Mouse (Mus musculus): ENCODE measurements around the gene Zscan29. TPM values are rescaled to one million over a fixed set of nuclear protein-coding genes. Genes with fewer than 3 reads are reported as not detected.
"Not testable (repeated sequence)": the region's sequence is repeated elsewhere in the genome, so short reads cannot be mapped to it uniquely, and the experiment has no call there.

Zscan29 gene
- polyA plus RNA-seq, 1 experiment, result 6.6 TPM

DNA sequence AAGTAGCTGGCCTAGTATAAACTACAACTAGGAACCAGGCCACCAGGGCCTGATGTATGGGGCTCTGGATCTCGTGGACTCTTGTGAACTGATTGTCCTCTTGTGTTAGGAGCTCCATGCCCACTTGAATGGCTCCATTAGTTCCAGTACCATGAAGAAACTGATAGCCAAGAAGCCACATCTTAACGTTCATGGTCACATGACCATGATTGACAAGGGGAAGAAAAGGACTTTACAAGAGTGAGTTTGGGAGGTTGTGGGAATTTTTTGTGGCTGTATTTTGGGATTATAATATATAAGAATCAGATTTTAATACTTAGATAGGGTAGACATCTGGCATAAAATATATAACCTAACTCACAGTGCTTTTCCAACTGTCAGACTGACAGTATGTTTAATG is 28.5 kb downstream of the Zscan29 start:
- Histone ChIP-seq H3K4me1 (ENCODE audit: control insufficient read depth, insufficient read depth, insufficient read length, low read length) (peaks cover 8% of the 10 kb centered on the region), H3K27ac (replicated peaks; ENCODE audit: low read depth, low read length) (no peak overlapping the region), H3K4me3 (ENCODE audit: insufficient read depth, low read depth, low read length) (no peak overlapping the region)

DNA sequence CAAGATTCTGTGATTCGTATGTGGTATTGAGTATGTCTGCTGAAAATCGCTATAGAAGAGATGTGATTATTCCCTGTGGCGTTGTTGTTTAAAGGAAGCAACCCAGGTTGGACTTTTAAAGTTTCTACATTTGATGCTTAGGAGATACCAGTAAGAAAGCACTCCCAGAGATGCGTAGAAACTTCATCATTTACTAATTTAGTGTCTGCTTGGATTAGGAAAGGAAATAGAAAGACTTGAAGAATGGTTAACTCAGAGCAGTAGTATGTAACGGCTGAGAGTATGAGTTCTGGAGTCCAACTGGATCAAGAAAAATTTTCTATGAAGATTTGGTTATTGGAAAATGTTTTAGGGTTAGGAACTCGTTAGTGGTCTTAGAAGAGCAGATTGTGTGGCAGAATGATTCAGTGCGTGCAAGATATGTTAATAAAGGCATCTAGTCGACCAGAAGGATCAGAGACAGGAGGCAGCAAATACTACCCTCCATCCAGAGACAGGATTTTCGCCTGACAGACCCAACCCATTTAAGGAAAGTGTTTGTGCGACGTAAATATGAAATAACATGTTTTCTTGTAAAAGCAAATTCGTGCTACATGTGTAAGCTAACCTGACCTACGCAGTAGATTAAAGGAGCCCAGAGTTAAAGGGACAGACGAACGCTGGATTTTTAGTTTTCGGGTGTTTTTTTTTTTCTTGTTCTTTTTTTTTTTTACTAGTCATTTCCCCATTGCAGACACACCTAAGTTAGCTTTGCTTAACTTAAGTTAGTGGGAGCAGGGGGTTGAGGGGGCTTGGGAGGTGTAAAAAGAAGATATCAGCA is 29.5 kb downstream of the Zscan29 start:
- H3K27ac ChIP-seq (replicated peaks; ENCODE audit: low read depth, low read length), result no peak overlapping the region
- H3K4me3 ChIP-seq (ENCODE audit: insufficient read depth, low read depth, low read length), result no peak overlapping the region
- H3K4me1 ChIP-seq (ENCODE audit: control insufficient read depth, insufficient read depth, insufficient read length, low read length), result peaks cover 8% of the 10 kb centered on the region

DNA sequence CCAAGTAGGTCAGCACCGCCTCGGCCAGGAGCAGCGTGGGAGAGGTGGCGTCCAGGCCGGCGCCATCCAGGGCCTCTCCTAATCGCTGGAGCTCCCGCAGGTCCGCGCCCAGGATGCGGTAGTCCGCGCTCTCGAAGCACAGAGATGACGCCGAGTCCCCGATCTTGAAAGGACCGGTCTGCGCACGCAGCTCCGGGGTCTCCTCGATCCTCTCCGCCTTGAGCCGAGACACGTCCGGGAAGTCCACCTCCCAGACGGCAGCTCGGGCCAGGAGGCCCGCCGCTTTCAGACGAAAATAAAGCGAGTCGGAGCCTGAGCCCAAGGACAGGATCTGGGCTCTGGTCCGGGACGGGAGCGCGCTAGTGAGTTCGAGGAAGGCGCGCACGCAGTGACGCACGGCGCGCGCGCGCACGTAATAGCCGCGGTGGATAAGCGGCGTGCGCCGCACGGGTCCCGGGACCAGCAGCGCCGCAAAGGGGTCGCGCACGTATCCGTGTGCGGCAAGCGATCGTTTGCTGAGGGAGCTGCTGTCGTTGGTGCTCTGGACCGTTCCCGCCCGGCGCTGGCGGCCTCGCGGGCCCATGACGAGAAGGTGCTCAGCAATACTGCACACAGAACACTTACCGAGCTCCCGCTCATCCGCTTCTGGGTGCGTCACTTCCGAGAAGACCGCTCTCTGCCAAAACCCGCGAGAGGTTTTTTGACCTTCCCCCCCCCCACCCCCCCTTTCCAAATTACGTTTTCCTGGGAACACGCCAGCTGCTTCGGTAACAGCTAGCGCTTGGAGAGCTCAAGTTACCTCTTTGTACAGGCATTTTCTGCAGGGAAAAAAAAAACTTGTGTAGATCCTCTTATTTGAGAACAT is 30.7 kb downstream of the Zscan29 start, which contains the start of the genes Adal and Lcmt2:
Gene Adal, plus strand, starts transcription at position 411 of the 865 bp plus-strand sequence.
Gene Lcmt2, minus strand, starts transcription at position 636 of the 865 bp plus-strand sequence.
- peak within 1 kb of the TSS; percentile 97 for H3K4me3 ChIP-seq (ENCODE audit: insufficient read depth, low read depth, low read length)
- peak within 1 kb of the TSS; percentile 95 for H3K27ac ChIP-seq (replicated peaks; ENCODE audit: low read depth, low read length)
- H3K4me1 ChIP-seq (ENCODE audit: control insufficient read depth, insufficient read depth, insufficient read length, low read length), result peaks cover 8% of the 10 kb centered on the region

DNA sequence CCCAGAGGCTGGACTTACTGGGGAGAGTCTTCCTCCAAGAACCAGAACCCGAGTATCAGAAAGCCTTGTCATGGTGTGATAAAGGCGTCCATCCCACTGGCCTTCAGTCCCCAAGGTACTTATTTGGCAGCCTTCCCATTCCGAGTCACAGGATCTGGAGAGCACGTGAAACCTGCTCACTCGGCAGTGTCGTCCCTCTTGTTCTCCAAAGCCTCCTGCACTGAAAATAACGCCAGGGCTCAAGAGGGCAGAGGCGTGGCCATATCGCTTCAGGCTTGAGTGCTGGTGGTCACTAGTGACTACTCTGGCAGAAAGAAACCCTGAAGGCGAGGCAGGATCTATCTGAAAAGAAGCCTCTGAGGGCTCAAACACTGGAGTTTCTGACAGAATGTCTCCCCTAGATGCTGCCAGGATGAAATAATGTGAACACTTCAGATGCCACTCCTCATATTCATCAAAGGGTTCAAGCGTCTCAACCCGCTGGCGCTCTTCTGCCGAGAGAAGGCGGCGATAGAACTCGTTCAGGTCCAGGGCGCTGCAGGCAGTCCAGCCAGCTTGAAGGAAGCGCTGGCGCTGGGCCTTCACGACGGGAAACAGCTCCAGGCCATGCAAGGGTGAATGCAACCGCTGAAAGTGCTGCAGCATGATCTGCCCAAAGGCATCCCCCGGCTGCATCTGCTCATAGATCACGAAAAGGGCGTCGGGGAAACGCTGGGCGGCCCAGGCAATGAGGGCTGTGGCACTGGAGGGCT is 31.5 kb downstream of the Zscan29 start:
- peak overlapping the region; percentile 95 for H3K27ac ChIP-seq (replicated peaks; ENCODE audit: low read depth, low read length)
- peaks cover 8% of the 10 kb centered on the region for H3K4me1 ChIP-seq (ENCODE audit: control insufficient read depth, insufficient read depth, insufficient read length, low read length)
- H3K4me3 ChIP-seq (ENCODE audit: insufficient read depth, low read depth, low read length), result peak overlapping the region; percentile 97

DNA sequence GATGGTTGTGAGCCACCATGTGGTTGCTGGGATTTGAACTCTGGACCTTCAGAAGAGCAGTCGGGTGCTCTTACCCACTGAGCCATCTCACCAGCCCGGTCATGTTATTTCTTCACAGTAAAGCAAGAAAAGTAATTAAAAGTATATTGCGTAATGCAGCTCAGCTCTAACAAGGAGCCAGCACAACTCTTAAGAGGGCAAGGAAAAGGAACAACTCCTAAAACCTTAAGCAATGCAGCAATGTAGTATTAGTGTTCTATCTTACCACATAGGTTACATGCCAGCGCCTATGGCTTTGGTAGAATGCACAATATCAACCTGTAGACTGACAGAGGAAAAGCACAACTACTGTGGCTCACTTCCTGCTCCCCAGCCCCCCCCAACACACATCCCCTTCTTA is 33.6 kb downstream of the Zscan29 start:
- no peak overlapping the region for H3K4me3 ChIP-seq (ENCODE audit: insufficient read depth, low read depth, low read length)
- H3K4me1 ChIP-seq (ENCODE audit: control insufficient read depth, insufficient read depth, insufficient read length, low read length), result peaks cover 8% of the 10 kb centered on the region
- no peak overlapping the region for H3K27ac ChIP-seq (replicated peaks; ENCODE audit: low read depth, low read length)

DNA sequence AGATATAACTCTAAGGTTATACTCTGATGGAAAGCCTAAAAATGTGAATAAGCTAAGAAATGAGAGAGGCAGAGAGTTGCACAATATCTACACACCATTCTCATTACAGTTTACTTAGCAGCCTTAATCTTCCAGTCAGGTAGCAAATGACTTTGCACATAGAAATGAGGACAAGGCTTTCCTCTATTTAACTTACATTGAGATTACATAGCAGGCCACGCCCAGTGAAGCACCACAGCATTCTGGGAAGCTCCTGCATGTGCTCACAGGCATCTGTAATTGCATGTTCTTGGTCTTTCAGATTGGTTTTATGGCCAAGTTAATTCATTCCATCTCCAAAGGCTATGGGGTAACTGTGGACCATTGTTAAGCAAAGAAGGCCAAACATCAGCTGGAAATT is 38.1 kb downstream of the Zscan29 start:
- H3K4me3 ChIP-seq (ENCODE audit: insufficient read depth, low read depth, low read length), result no peak overlapping the region
- H3K4me1 ChIP-seq (ENCODE audit: control insufficient read depth, insufficient read depth, insufficient read length, low read length), result no peaks in the 10 kb centered on the region
- no peak overlapping the region for H3K27ac ChIP-seq (replicated peaks; ENCODE audit: low read depth, low read length)

DNA sequence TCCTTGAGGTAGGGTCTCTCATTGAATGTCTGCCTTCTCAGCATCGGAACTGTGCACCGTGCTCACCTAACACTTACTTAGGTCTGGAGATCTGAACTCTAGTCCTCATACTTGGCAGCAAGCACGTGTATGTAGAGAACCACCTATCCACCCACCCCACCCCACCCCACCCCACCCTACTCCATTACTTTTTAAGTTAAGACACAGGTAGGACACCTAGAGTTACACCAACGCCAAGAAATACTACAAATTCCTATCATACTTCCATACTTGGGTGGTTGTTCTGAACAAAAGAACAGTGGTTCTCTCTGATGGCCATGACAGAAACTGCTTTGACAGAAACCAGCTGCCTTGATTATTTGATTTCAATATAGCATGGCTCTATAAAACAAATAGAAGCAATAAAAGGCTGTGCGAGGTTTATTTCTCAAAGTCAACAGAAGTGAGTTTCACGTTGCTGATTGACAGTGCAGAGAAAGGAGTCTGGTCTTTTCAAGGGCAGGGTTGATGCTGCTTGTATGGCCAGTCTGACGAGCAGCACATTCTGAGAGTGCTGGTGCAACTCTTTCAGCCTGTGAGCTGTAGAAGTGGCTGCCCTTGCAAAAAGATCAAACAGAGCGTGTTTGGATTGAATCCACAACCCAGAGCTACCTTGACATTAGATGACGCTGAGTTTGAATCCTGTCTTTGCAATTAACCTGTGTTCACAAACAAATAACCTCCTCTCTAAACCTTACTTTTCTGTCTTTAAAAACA is 41.9 kb downstream of the Zscan29 start:
- Histone ChIP-seq H3K4me1 (ENCODE audit: control insufficient read depth, insufficient read depth, insufficient read length, low read length) (no peaks in the 10 kb centered on the region), H3K4me3 (ENCODE audit: insufficient read depth, low read depth, low read length) (no peak overlapping the region), H3K27ac (replicated peaks; ENCODE audit: low read depth, low read length) (no peak overlapping the region)

DNA sequence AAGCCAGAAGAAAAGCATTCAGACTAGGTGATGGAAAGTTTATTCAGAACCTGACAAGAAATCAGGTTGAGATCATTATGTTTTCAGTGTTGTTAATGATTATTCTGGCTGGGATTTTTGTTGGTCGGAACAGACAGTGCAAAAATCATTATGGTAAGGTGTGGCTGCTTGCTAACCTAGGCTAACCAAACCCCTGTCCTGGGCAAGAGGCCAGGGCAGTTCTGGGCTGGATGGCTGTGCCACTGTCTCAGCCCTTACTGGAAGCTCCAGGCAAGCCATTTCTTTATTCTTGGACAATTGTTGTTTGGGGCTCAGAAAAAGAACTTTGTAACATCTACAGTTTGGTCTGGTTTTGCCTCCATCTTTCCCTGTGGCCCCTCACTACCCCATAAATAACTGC is 43.4 kb downstream of the Zscan29 start:
- Histone ChIP-seq H3K4me1 (ENCODE audit: control insufficient read depth, insufficient read depth, insufficient read length, low read length) (no peaks in the 10 kb centered on the region), H3K27ac (replicated peaks; ENCODE audit: low read depth, low read length) (no peak overlapping the region), H3K4me3 (ENCODE audit: insufficient read depth, low read depth, low read length) (no peak overlapping the region)

DNA sequence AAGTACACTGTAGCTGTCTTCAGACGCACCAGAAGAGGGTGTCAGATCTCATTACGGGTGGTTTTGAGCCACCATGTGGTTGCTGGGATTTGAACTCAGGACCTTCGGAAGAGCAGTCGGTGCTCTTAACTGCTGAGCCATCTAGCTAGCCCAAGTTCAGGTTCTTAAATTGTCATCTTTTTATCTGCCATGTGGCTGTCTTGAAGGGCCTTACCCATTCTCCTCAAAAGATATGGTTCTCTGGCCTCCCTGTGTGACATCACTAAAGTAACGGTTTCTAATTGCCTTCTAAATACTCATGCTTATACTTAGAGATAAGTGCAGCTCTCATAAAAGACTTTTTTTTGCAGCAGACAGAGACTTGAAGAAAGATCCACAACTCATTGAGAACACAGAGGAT is 44.6 kb downstream of the Zscan29 start:
- not testable (repeated sequence) for H3K4me3 ChIP-seq (ENCODE audit: insufficient read depth, low read depth, low read length); H3K27ac ChIP-seq (replicated peaks; ENCODE audit: low read depth, low read length); H3K4me1 ChIP-seq (ENCODE audit: control insufficient read depth, insufficient read depth, insufficient read length, low read length)

DNA sequence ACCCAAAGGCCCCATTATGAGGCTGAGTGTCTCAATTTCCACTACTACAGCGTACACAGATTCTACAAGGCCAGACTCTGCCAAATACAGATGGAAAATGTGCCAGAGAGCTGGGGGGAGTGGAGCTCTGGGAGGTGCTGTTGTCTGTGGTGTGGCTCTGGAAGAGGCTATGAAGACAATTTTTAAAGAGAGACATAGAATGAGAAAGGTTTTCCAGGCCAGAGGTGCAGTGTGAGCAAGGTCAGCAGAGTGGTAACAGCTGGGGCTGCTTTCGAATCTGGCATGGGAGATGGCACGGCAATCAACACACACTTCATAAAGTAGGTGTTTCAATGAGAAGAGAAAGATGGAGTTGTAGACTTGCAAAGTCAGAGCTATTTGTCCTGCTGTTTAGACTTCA is 51.7 kb downstream of the Zscan29 start:
- Histone ChIP-seq H3K27ac (replicated peaks; ENCODE audit: low read depth, low read length) (no peak overlapping the region), H3K4me1 (ENCODE audit: control insufficient read depth, insufficient read depth, insufficient read length, low read length) (no peaks in the 10 kb centered on the region), H3K4me3 (ENCODE audit: insufficient read depth, low read depth, low read length) (no peak overlapping the region)

DNA sequence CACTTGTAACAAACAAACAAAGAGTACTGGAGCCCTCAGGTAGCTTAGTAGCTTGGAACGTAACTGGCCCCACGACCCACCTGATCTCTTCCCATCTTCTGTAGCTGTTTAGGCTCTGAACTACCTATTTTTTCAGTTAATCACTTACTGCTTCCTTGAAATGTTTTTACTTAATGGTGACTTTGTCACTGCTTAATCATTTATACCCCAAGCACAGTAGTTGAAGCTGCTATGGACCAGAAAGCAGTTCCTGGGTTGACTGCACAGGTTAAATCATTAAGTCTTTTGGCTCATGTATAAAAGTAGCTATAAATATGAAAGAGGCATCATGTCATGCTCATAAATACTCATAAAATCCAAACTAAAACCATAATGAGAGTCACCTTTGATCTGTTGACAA is 55.5 kb downstream of the Zscan29 start:
- Histone ChIP-seq H3K27ac (replicated peaks; ENCODE audit: low read depth, low read length) (no peak overlapping the region), H3K4me1 (ENCODE audit: control insufficient read depth, insufficient read depth, insufficient read length, low read length) (no peaks in the 10 kb centered on the region), H3K4me3 (ENCODE audit: insufficient read depth, low read depth, low read length) (no peak overlapping the region)

DNA sequence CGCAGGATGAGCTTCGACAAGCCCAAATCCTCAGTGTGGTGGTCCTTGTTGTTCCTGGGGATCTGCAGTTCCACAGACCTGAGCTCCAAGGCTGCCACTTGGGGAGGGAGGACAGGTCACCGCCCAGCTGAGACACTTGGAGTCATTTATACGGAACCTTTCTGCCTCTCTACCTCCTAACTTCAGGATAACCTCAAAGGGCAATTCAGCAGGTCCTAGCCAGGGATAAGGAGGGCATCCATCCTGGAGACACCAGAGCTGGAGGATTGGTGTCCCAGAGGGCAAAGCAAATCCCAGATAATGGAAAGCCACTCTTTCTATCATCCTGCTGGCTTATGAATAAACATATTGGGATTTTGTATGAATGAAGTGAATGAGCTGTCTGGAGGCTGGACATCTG is 61.2 kb downstream of the Zscan29 start, which contains the start of gene Tgm7:
Gene Tgm7, minus strand, starts transcription at position 101 of the 400 bp plus-strand sequence.
- no peak within 1 kb of the TSS for H3K4me3 ChIP-seq (ENCODE audit: insufficient read depth, low read depth, low read length)
- H3K4me1 ChIP-seq (ENCODE audit: control insufficient read depth, insufficient read depth, insufficient read length, low read length), result no peaks in the 10 kb centered on the region
- H3K27ac ChIP-seq (replicated peaks; ENCODE audit: low read depth, low read length), result no peak within 1 kb of the TSS
